Mouse (Mus musculus) intestine, embryonic 16.5 days (tissue): ENCODE results near the gene Ube2z. TPM values are rescaled to one million over a fixed set of nuclear protein-coding genes. Genes with fewer than 3 reads are reported as not detected.

Experiments
- ATAC-seq: fragments of 200-750 bp; cut with Nextera tagmentation; 2 replicates; pipeline ENCODE4 v1.8.0; 2017; ENCODE audit warnings: moderate TSS enrichment, moderate library complexity
- H3K27ac ChIP-seq: fragments of 300-500 bp; sonication (generic); 2 replicates; pipeline ENCODE4 v1.5.1; 2014; ENCODE audit warnings: mild to moderate bottlenecking, low read length
- H3K27me3 ChIP-seq: fragments of 300-500 bp; sonication (generic); replicated peaks from 2 replicates; pipeline ENCODE4 v1.6.1; 2014; ENCODE audit warnings: low read length, control low read depth, mixed read lengths; ENCODE audit not compliant: control insufficient read depth, insufficient read depth
- H3K36me3 ChIP-seq: fragments of 300-500 bp; sonication (generic); 2 replicates; pipeline ENCODE4 v1.6.1; 2014; ENCODE audit warnings: low read length, control low read depth; ENCODE audit not compliant: control insufficient read depth, insufficient read depth
- H3K4me1 ChIP-seq: fragments of 300-500 bp; sonication (generic); 2 replicates; pipeline ENCODE4 v1.6.1; 2014; ENCODE audit warnings: low read length, control low read depth, mixed read lengths; ENCODE audit not compliant: control insufficient read depth, insufficient read depth
- H3K4me2 ChIP-seq: fragments of 300-500 bp; sonication (generic); 2 replicates; pipeline ENCODE4 v1.6.1; 2014; ENCODE audit warnings: low read depth, low read length, control low read depth
- H3K4me3 ChIP-seq: fragments of 300-500 bp; sonication (generic); 2 replicates; pipeline ENCODE4 v1.5.1; 2014; ENCODE audit warnings: mild to moderate bottlenecking, low read length
- H3K9ac ChIP-seq: fragments of 300-500 bp; sonication (generic); 2 replicates; pipeline ENCODE4 v1.6.1; 2014; ENCODE audit warnings: low read depth, low read length
- H3K9me3 ChIP-seq: fragments of 300-500 bp; sonication (generic); 2 replicates; pipeline ENCODE4 v1.6.1; 2016; ENCODE audit warnings: low read length, control low read depth; ENCODE audit not compliant: control insufficient read depth
- WGBS: fragments of 180-500 bp; shearing (Covaris S2); extraction: QIAGEN DNeasy Blood & Tissue Kit; methylation state at CpG from one replicate; pipeline ENCODE4 v1.1.7; 2014; 5-methylcytosine and 5-hydroxymethylcytosine counted together
- polyA plus RNA-seq: library from polyadenylated mRNA; unstranded; fragments of >200 nt; fragmentation: Nextera tagmentation; extraction: Ambion mirVana; gene quantifications from 2 replicates; pipeline ENCODE4 v1.2.1, GENCODE M21; 2015

The Ube2z gene
- polyA plus RNA-seq, 1 experiment from 2014 or later = 31.5 TPM

GRCm38 (mm10) chr11:96044803-96045567 is 20.2 kb downstream of the Ube2z start:
- Histone ChIP-seq H3K9ac (no peak overlapping the region), H3K9me3 (no peaks in the 10 kb centered on the region), H3K27me3 (no peaks in the 10 kb centered on the region), H3K4me3 (no peak overlapping the region), H3K4me1 (no peaks in the 10 kb centered on the region), H3K27ac (no peak overlapping the region), H3K36me3 (peaks cover 10% of the 10 kb centered on the region), H3K4me2 (no peak overlapping the region)
- WGBS = 89% methylated on average over 11 of the region's 11 CpGs
- no peak for ATAC-seq

- no peak for ATAC-seq
- H3K4me2 ChIP-seq = no peak overlapping the region
- H3K36me3 ChIP-seq = peaks cover 5% of the 10 kb centered on the region; the same call in 1 of the 2 replicates
- H3K4me1 ChIP-seq = peaks cover 10% of the 10 kb centered on the region
- H3K27ac ChIP-seq = no peak overlapping the region
- H3K4me3 ChIP-seq = no peak overlapping the region
- 63% methylated on average over 1 of the region's 1 CpGs for WGBS
- H3K9ac ChIP-seq = no peak overlapping the region
- H3K27me3 ChIP-seq = no peaks in the 10 kb centered on the region
- no peaks in the 10 kb centered on the region for H3K9me3 ChIP-seq
These were observed 26.6 kb downstream of the Ube2z start for GRCm38 (mm10) chr11:96038560-96038959.

GRCm38 (mm10) chr11:96037499-96037898 is 27.7 kb downstream of the Ube2z start:
- Histone ChIP-seq H3K4me2 (no peak overlapping the region), H3K4me1 (peaks cover 10% of the 10 kb centered on the region), H3K9ac (no peak overlapping the region), H3K27ac (no peak overlapping the region), H3K9me3 (no peaks in the 10 kb centered on the region), H3K36me3 (peaks cover 5% of the 10 kb centered on the region; the same call in 1 of the 2 replicates), H3K27me3 (no peaks in the 10 kb centered on the region), H3K4me3 (no peak overlapping the region)
- no peak for ATAC-seq
- whole genome bisulfite sequencing = 84% methylated on average over 5 of the region's 5 CpGs

- ATAC-seq = no peak
- peaks cover 13% of the 10 kb centered on the region for H3K4me1 ChIP-seq
- H3K9ac ChIP-seq = peak overlapping the region; percentile 77
- H3K27me3 ChIP-seq = no peaks in the 10 kb centered on the region
- H3K4me3 ChIP-seq = peak overlapping the region; percentile 78
- peak overlapping the region; percentile 59 for H3K4me2 ChIP-seq
- WGBS = 9% methylated on average over 6 of the region's 6 CpGs
- peaks cover 5% of the 10 kb centered on the region; the same call in 1 of the 2 replicates for H3K36me3 ChIP-seq
- H3K9me3 ChIP-seq = no peaks in the 10 kb centered on the region
- H3K27ac ChIP-seq = no peak overlapping the region
These were observed 30.1 kb downstream of the Ube2z start for GRCm38 (mm10) chr11:96035133-96035532.

- Histone ChIP-seq H3K27ac (peak within 1 kb of the TSS; percentile 65), H3K4me3 (peak within 1 kb of the TSS; percentile 78), H3K9ac (peak within 1 kb of the TSS; percentile 77), H3K36me3 (peaks cover 5% of the 10 kb centered on the region; the same call in 1 of the 2 replicates), H3K9me3 (no peaks in the 10 kb centered on the region), H3K4me2 (peak within 1 kb of the TSS; percentile 59), H3K4me1 (peaks cover 13% of the 10 kb centered on the region), H3K27me3 (no peaks in the 10 kb centered on the region)
- WGBS = under 1% methylated on average over 29 of the region's 29 CpGs
- ATAC-seq = peak; percentile 65
These were observed 30.6 kb downstream of the Ube2z start, which contains the start of gene Snf8 for GRCm38 (mm10) chr11:96034596-96035052. Gene Snf8 (plus strand): TSS chr11:96034885.

- WGBS = 52% methylated on average over 8 of the region's 8 CpGs
- no peak for ATAC-seq
These were observed 31.1 kb downstream of the Ube2z start for GRCm38 (mm10) chr11:96034116-96034515.

GRCm38 (mm10) chr11:96033264-96033663 is 31.9 kb downstream of the Ube2z start:
- no peak overlapping the region for H3K27ac ChIP-seq

More at GRCm38 (mm10) chr11:96034116-96034515, 31.1 kb downstream of the Ube2z start:
- H3K4me1 ChIP-seq = peaks cover 13% of the 10 kb centered on the region
- H3K4me2 ChIP-seq = peak overlapping the region; percentile 59
- no peak overlapping the region; the same call in 1 of the 2 replicates for H3K27ac ChIP-seq
- H3K4me3 ChIP-seq = peak overlapping the region; percentile 78
- no peaks in the 10 kb centered on the region for H3K27me3 ChIP-seq
- H3K9me3 ChIP-seq = no peaks in the 10 kb centered on the region
- H3K9ac ChIP-seq = peak overlapping the region; percentile 77
- 0 out of 2 replicates have a peak, but pooled peaks cover under 1% of the 10 kb centered on the region for H3K36me3 ChIP-seq

GRCm38 (mm10) chr11:96031701-96032100 is 33.5 kb downstream of the Ube2z start:
- 75% methylated on average over 2 of the region's 2 CpGs for WGBS
- no peak for ATAC-seq
- Histone ChIP-seq H3K36me3 (no peaks in the 10 kb centered on the region), H3K9me3 (no peaks in the 10 kb centered on the region), H3K27ac (no peak overlapping the region), H3K27me3 (no peaks in the 10 kb centered on the region), H3K9ac (no peak overlapping the region), H3K4me3 (no peak overlapping the region), H3K4me2 (no peak overlapping the region), H3K4me1 (peaks cover 13% of the 10 kb centered on the region)

More at GRCm38 (mm10) chr11:96033264-96033663, 31.9 kb downstream of the Ube2z start:
- Histone ChIP-seq H3K4me2 (no peak overlapping the region), H3K9ac (no peak overlapping the region), H3K36me3 (no peaks in the 10 kb centered on the region), H3K27me3 (no peaks in the 10 kb centered on the region), H3K4me1 (peaks cover 13% of the 10 kb centered on the region), H3K9me3 (no peaks in the 10 kb centered on the region), H3K4me3 (no peak overlapping the region)
- WGBS = 95% methylated on average over 3 of the region's 3 CpGs
- ATAC-seq = no peak

- Histone ChIP-seq H3K9me3 (no peaks in the 10 kb centered on the region), H3K4me1 (peaks cover 11% of the 10 kb centered on the region), H3K27ac (peak overlapping the region; percentile 61), H3K9ac (no peak overlapping the region), H3K4me2 (0 out of 2 replicates have a peak overlapping the region, but pooled peaks have one; percentile 4), H3K36me3 (no peaks in the 10 kb centered on the region), H3K4me3 (no peak overlapping the region), H3K27me3 (no peaks in the 10 kb centered on the region)
- peak; percentile 93 for ATAC-seq
- 64% methylated on average over 3 of the region's 3 CpGs for WGBS
These were observed 34.6 kb downstream of the Ube2z start for GRCm38 (mm10) chr11:96030571-96030970.
